Mouse (Mus musculus): Measurements from ENCODE around the gene Lars2. TPM values are rescaled to one million over a fixed set of nuclear protein-coding genes. Genes with fewer than 3 reads are reported as not detected.

Lars2 gene
- polyA plus RNA-seq, 1 experiment from 2014 or later: 1,089 TPM

- Histone ChIP-seq H3K36me3 (peaks cover 40% of the 10 kb centered on the region), H3K4me3 (peak overlapping the region; percentile 66), H3K27me3 (no peaks in the 10 kb centered on the region), H3K9ac (peak overlapping the region; percentile 76; the same call in 1 of the 2 replicates), H3K9me3 (no peaks in the 10 kb centered on the region), H3K4me1 (peaks cover 41% of the 10 kb centered on the region), H3K4me2 (replicated peaks) (peak overlapping the region; percentile 68), H3K27ac (no peak overlapping the region)
- no peak for ATAC-seq (ENCODE audit: insufficient number of reproducible peaks, insufficient read depth, low FRiP score, low TSS enrichment)
- 88% methylated on average over 18 of the region's 18 CpGs for WGBS
Measured at GRCm38 (mm10) chr9:123480253-123480921, 113.7 kb downstream of the Lars2 start.

- Histone ChIP-seq H3K4me3 (peak overlapping the region; percentile 66), H3K9ac (0 out of 2 replicates have a peak overlapping the region, but pooled peaks have one; percentile 12), H3K9me3 (no peaks in the 10 kb centered on the region), H3K4me2 (replicated peaks) (peak overlapping the region; percentile 68), H3K27ac (no peak overlapping the region), H3K36me3 (peaks cover 40% of the 10 kb centered on the region), H3K4me1 (peaks cover 41% of the 10 kb centered on the region), H3K27me3 (no peaks in the 10 kb centered on the region)
- WGBS: 69% methylated on average over 7 of the region's 7 CpGs
- no peak for ATAC-seq (ENCODE audit: insufficient number of reproducible peaks, insufficient read depth, low FRiP score, low TSS enrichment)
Measured at GRCm38 (mm10) chr9:123481136-123481535, 114.4 kb downstream of the Lars2 start.

GRCm38 (mm10) chr9:123483598-123483997, 116.9 kb downstream of the Lars2 start:
- Histone ChIP-seq H3K27ac (no peak overlapping the region), H3K4me2 (replicated peaks) (no peak overlapping the region), H3K27me3 (no peaks in the 10 kb centered on the region), H3K9ac (no peak overlapping the region), H3K4me3 (no peak overlapping the region), H3K9me3 (no peaks in the 10 kb centered on the region), H3K36me3 (peaks cover 40% of the 10 kb centered on the region), H3K4me1 (peaks cover 48% of the 10 kb centered on the region)
- WGBS: 94% methylated on average over 1 of the region's 1 CpGs
- no peak for ATAC-seq (ENCODE audit: insufficient number of reproducible peaks, insufficient read depth, low FRiP score, low TSS enrichment)

GRCm38 (mm10) chr9:123484830-123485229, 118.1 kb downstream of the Lars2 start:
- Histone ChIP-seq H3K36me3 (peaks cover 40% of the 10 kb centered on the region), H3K4me1 (peaks cover 46% of the 10 kb centered on the region)

GRCm38 (mm10) chr9:123485561-123485960, 118.8 kb downstream of the Lars2 start:
- H3K4me3 ChIP-seq: no peak overlapping the region
- H3K9ac ChIP-seq: no peak overlapping the region
- no peak overlapping the region for H3K4me2 ChIP-seq (replicated peaks)
- peaks cover 35% of the 10 kb centered on the region for H3K36me3 ChIP-seq
- no peaks in the 10 kb centered on the region for H3K9me3 ChIP-seq
- H3K27me3 ChIP-seq: no peaks in the 10 kb centered on the region
- 91% methylated on average over 4 of the region's 4 CpGs for WGBS
- no peak for ATAC-seq (ENCODE audit: insufficient number of reproducible peaks, insufficient read depth, low FRiP score, low TSS enrichment)
- H3K27ac ChIP-seq: no peak overlapping the region
- peaks cover 46% of the 10 kb centered on the region for H3K4me1 ChIP-seq

More at GRCm38 (mm10) chr9:123484830-123485229, 118.1 kb downstream of the Lars2 start:
- Histone ChIP-seq H3K27ac (no peak overlapping the region), H3K9me3 (no peaks in the 10 kb centered on the region), H3K27me3 (no peaks in the 10 kb centered on the region), H3K9ac (no peak overlapping the region), H3K4me3 (no peak overlapping the region), H3K4me2 (replicated peaks) (no peak overlapping the region)
- 99% methylated on average over 3 of the region's 3 CpGs for WGBS
- ATAC-seq (ENCODE audit: insufficient number of reproducible peaks, insufficient read depth, low FRiP score, low TSS enrichment): no peak

GRCm38 (mm10) chr9:123486635-123487034, 119.9 kb downstream of the Lars2 start:
- WGBS: 56% methylated on average over 3 of the region's 3 CpGs
- Histone ChIP-seq H3K4me1 (peaks cover 41% of the 10 kb centered on the region), H3K36me3 (peaks cover 26% of the 10 kb centered on the region), H3K27ac (no peak overlapping the region), H3K9ac (no peak overlapping the region), H3K4me3 (no peak overlapping the region), H3K27me3 (no peaks in the 10 kb centered on the region), H3K4me2 (replicated peaks) (no peak overlapping the region), H3K9me3 (no peaks in the 10 kb centered on the region)
- no peak for ATAC-seq (ENCODE audit: insufficient number of reproducible peaks, insufficient read depth, low FRiP score, low TSS enrichment)

GRCm38 (mm10) chr9:123489073-123489472, 122.3 kb downstream of the Lars2 start:
- no peak overlapping the region for H3K9ac ChIP-seq
- H3K9me3 ChIP-seq: no peaks in the 10 kb centered on the region
- peaks cover 33% of the 10 kb centered on the region for H3K4me1 ChIP-seq
- H3K4me3 ChIP-seq: no peak overlapping the region
- no peak overlapping the region for H3K27ac ChIP-seq
- H3K36me3 ChIP-seq: 0 out of 2 replicates have a peak, but pooled peaks cover 10% of the 10 kb centered on the region
- ATAC-seq (ENCODE audit: insufficient number of reproducible peaks, insufficient read depth, low FRiP score, low TSS enrichment): no peak
- no peaks in the 10 kb centered on the region for H3K27me3 ChIP-seq
- H3K4me2 ChIP-seq (replicated peaks): no peak overlapping the region
- 83% methylated on average over 2 of the region's 2 CpGs for WGBS

GRCm38 (mm10) chr9:123489727-123490343, 123.1 kb downstream of the Lars2 start:
- Histone ChIP-seq H3K9me3 (no peaks in the 10 kb centered on the region), H3K27ac (no peak overlapping the region), H3K4me3 (no peak overlapping the region), H3K4me2 (replicated peaks) (no peak overlapping the region), H3K27me3 (no peaks in the 10 kb centered on the region), H3K36me3 (0 out of 2 replicates have a peak, but pooled peaks cover 2% of the 10 kb centered on the region), H3K9ac (no peak overlapping the region), H3K4me1 (peaks cover 33% of the 10 kb centered on the region)
- 56% methylated on average over 9 of the region's 9 CpGs for WGBS
- no peak for ATAC-seq (ENCODE audit: insufficient number of reproducible peaks, insufficient read depth, low FRiP score, low TSS enrichment)

GRCm38 (mm10) chr9:123490930-123491329, 124.2 kb downstream of the Lars2 start:
- no peak overlapping the region for H3K27ac ChIP-seq
- H3K4me1 ChIP-seq: peaks cover 35% of the 10 kb centered on the region
- no peak overlapping the region for H3K4me2 ChIP-seq (replicated peaks)
- WGBS: 64% methylated on average over 5 of the region's 5 CpGs
- no peaks in the 10 kb centered on the region for H3K9me3 ChIP-seq
- H3K36me3 ChIP-seq: no peaks in the 10 kb centered on the region
- H3K9ac ChIP-seq: no peak overlapping the region
- H3K27me3 ChIP-seq: no peaks in the 10 kb centered on the region
- H3K4me3 ChIP-seq: no peak overlapping the region
- ATAC-seq (ENCODE audit: insufficient number of reproducible peaks, insufficient read depth, low FRiP score, low TSS enrichment): no peak

- WGBS: 67% methylated on average over 9 of the region's 9 CpGs
- H3K4me1 ChIP-seq: peaks cover 35% of the 10 kb centered on the region
- H3K4me2 ChIP-seq (replicated peaks): no peak overlapping the region
- H3K27me3 ChIP-seq: no peaks in the 10 kb centered on the region
- ATAC-seq (ENCODE audit: insufficient number of reproducible peaks, insufficient read depth, low FRiP score, low TSS enrichment): peak; percentile 74; the same call in 1 of the 2 replicates
- H3K4me3 ChIP-seq: no peak overlapping the region
- no peaks in the 10 kb centered on the region for H3K9me3 ChIP-seq
- no peak overlapping the region for H3K27ac ChIP-seq
- no peaks in the 10 kb centered on the region for H3K36me3 ChIP-seq
- no peak overlapping the region for H3K9ac ChIP-seq
Measured at GRCm38 (mm10) chr9:123491917-123492585, 125.3 kb downstream of the Lars2 start.

GRCm38 (mm10) chr9:123496665-123497064, 129.9 kb downstream of the Lars2 start:
- no peak overlapping the region for H3K4me3 ChIP-seq
- H3K27me3 ChIP-seq: no peaks in the 10 kb centered on the region
- no peak overlapping the region for H3K9ac ChIP-seq
- peak overlapping the region; percentile 35 for H3K4me2 ChIP-seq (replicated peaks)
- WGBS: 7% methylated on average over 13 of the region's 13 CpGs
- H3K27ac ChIP-seq: no peak overlapping the region
- H3K36me3 ChIP-seq: peaks cover 12% of the 10 kb centered on the region
- no peaks in the 10 kb centered on the region for H3K9me3 ChIP-seq
- peaks cover 15% of the 10 kb centered on the region for H3K4me1 ChIP-seq
- no peak for ATAC-seq (ENCODE audit: insufficient number of reproducible peaks, insufficient read depth, low FRiP score, low TSS enrichment)

Measured in embryonic facial prominence, embryonic 12.5 days (tissue).